Mouse (Mus musculus) E14TG2a.4 (cell line): ENCODE measurements around the gene Apoc3.

ENCODE experiments used
- CTCF ChIP-seq: conservative IDR thresholded peaks from 2 replicates; pipeline ENCODE4 v1.5.1; 2014; ENCODE audit warnings: low read length
- POU5F1 ChIP-seq: IDR thresholded peaks from 2 replicates; pipeline ENCODE4 v1.6.1; 2014; ENCODE audit warnings: low read length, borderline replicate concordance

DNA sequence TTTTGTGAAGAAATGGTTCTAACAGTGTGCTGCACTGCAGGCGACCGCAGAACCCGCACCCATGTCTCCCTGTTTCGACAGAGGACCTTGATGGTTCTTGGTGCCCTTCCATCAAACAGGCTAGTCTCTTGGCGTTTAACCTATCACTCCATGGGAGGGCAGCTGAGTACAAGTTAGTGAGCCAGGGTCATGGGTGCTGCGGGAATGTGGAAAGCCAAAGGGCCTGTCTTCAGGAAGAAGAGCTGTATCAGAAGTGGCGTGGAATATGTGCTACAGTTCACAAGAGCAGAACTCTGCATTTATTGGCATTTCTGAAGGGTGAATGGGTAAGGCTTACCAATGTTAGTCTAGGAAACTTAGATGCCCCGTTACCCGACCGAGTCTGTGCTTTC is 20.5 kb downstream of the Apoc3 start:
- TF ChIP-seq CTCF (no peak), POU5F1 (no peak)
